Mouse (Mus musculus): ENCODE data around the gene Phyh. TPM values are rescaled to one million over a fixed set of nuclear protein-coding genes. Genes with fewer than 3 reads are reported as not detected.
"Not testable (repeated sequence)": the region's sequence is repeated elsewhere in the genome, so short reads cannot be mapped to it uniquely, and the experiment has no call there.

Phyh gene
- polyA plus RNA-seq, 1 experiment from 2014 or later, result 242 TPM

GRCm38 (mm10) chr2:4934516-4934915 is 15.7 kb downstream of the Phyh start:
- Histone ChIP-seq H3K4me2 (ENCODE audit: low read depth, low read length) (no peak overlapping the region), H3K9ac (ENCODE audit: low read length) (no peak overlapping the region), H3K36me3 (ENCODE audit: control insufficient read depth, insufficient read depth) (peaks cover 51% of the 10 kb centered on the region), H3K4me3 (ENCODE audit: low read length) (no peak overlapping the region), H3K9me3 (replicated peaks; ENCODE audit: control insufficient read depth, low read length) (peaks cover 5% of the 10 kb centered on the region), H3K27me3 (ENCODE audit: control insufficient read depth, insufficient read depth, low read length) (no peaks in the 10 kb centered on the region), H3K27ac (ENCODE audit: low read length) (no peak overlapping the region), H3K4me1 (ENCODE audit: control insufficient read depth, insufficient read depth, low read length) (no peaks in the 10 kb centered on the region)
- 90% methylated on average over 9 of the region's 9 CpGs for WGBS
- ATAC-seq (replicated peaks; ENCODE audit: extremely low read depth, insufficient read depth, low FRiP score), result no peak

GRCm38 (mm10) chr2:4937931-4938330 is 19.1 kb downstream of the Phyh start:
- H3K9me3 ChIP-seq (replicated peaks; ENCODE audit: control insufficient read depth, low read length), result peaks cover 5% of the 10 kb centered on the region
- no peak overlapping the region for H3K9ac ChIP-seq (ENCODE audit: low read length)
- H3K4me3 ChIP-seq (ENCODE audit: low read length), result no peak overlapping the region
- 91% methylated on average over 7 of the region's 7 CpGs for WGBS
- no peak overlapping the region for H3K27ac ChIP-seq (ENCODE audit: low read length)
- no peak overlapping the region for H3K4me2 ChIP-seq (ENCODE audit: low read depth, low read length)
- H3K27me3 ChIP-seq (ENCODE audit: control insufficient read depth, insufficient read depth, low read length), result no peaks in the 10 kb centered on the region
- ATAC-seq (replicated peaks; ENCODE audit: extremely low read depth, insufficient read depth, low FRiP score), result no peak
- no peaks in the 10 kb centered on the region for H3K4me1 ChIP-seq (ENCODE audit: control insufficient read depth, insufficient read depth, low read length)
- H3K36me3 ChIP-seq (ENCODE audit: control insufficient read depth, insufficient read depth), result peaks cover 39% of the 10 kb centered on the region

GRCm38 (mm10) chr2:4940861-4941260 is 22.0 kb downstream of the Phyh start:
- no peak overlapping the region for H3K4me2 ChIP-seq (ENCODE audit: low read depth, low read length)
- no peak overlapping the region for H3K4me3 ChIP-seq (ENCODE audit: low read length)
- H3K9me3 ChIP-seq (replicated peaks; ENCODE audit: control insufficient read depth, low read length), result peaks cover 11% of the 10 kb centered on the region
- no peak overlapping the region for H3K27ac ChIP-seq (ENCODE audit: low read length)
- 87% methylated on average over 11 of the region's 11 CpGs for WGBS
- H3K4me1 ChIP-seq (ENCODE audit: control insufficient read depth, insufficient read depth, low read length), result no peaks in the 10 kb centered on the region
- no peaks in the 10 kb centered on the region for H3K27me3 ChIP-seq (ENCODE audit: control insufficient read depth, insufficient read depth, low read length)
- no peak for ATAC-seq (replicated peaks; ENCODE audit: extremely low read depth, insufficient read depth, low FRiP score)
- peaks cover 37% of the 10 kb centered on the region for H3K36me3 ChIP-seq (ENCODE audit: control insufficient read depth, insufficient read depth)
- no peak overlapping the region for H3K9ac ChIP-seq (ENCODE audit: low read length)

- H3K4me2 ChIP-seq (ENCODE audit: low read depth, low read length); H3K9me3 ChIP-seq (replicated peaks; ENCODE audit: control insufficient read depth, low read length); H3K4me3 ChIP-seq (ENCODE audit: low read length); H3K27ac ChIP-seq (ENCODE audit: low read length); H3K36me3 ChIP-seq (ENCODE audit: control insufficient read depth, insufficient read depth); H3K9ac ChIP-seq (ENCODE audit: low read length); ATAC-seq (replicated peaks; ENCODE audit: extremely low read depth, insufficient read depth, low FRiP score); H3K4me1 ChIP-seq (ENCODE audit: control insufficient read depth, insufficient read depth, low read length); H3K27me3 ChIP-seq (ENCODE audit: control insufficient read depth, insufficient read depth, low read length): not testable (repeated sequence)
- WGBS, result 79% methylated on average over 8 of the region's 8 CpGs
These were observed 30.9 kb downstream of the Phyh start for GRCm38 (mm10) chr2:4949691-4950090.

- Histone ChIP-seq H3K36me3 (ENCODE audit: control insufficient read depth, insufficient read depth) (no peaks in the 10 kb centered on the region), H3K27me3 (ENCODE audit: control insufficient read depth, insufficient read depth, low read length) (no peaks in the 10 kb centered on the region), H3K9ac (ENCODE audit: low read length) (no peak overlapping the region), H3K4me1 (ENCODE audit: control insufficient read depth, insufficient read depth, low read length) (no peaks in the 10 kb centered on the region), H3K4me3 (ENCODE audit: low read length) (no peak overlapping the region), H3K27ac (ENCODE audit: low read length) (no peak overlapping the region), H3K9me3 (replicated peaks; ENCODE audit: control insufficient read depth, low read length) (no peaks in the 10 kb centered on the region), H3K4me2 (ENCODE audit: low read depth, low read length) (no peak overlapping the region)
- ATAC-seq (replicated peaks; ENCODE audit: extremely low read depth, insufficient read depth, low FRiP score), result no peak
- WGBS, result 92% methylated on average over 2 of the region's 2 CpGs
These were observed 32.2 kb downstream of the Phyh start for GRCm38 (mm10) chr2:4950986-4951385.

- H3K4me3 ChIP-seq (ENCODE audit: low read length), result no peak overlapping the region
- no peak overlapping the region for H3K9ac ChIP-seq (ENCODE audit: low read length)
- no peaks in the 10 kb centered on the region for H3K36me3 ChIP-seq (ENCODE audit: control insufficient read depth, insufficient read depth)
- H3K4me1 ChIP-seq (ENCODE audit: control insufficient read depth, insufficient read depth, low read length), result no peaks in the 10 kb centered on the region
- H3K4me2 ChIP-seq (ENCODE audit: low read depth, low read length), result no peak overlapping the region
- ATAC-seq (replicated peaks; ENCODE audit: extremely low read depth, insufficient read depth, low FRiP score), result no peak
- 78% methylated on average over 6 of the region's 6 CpGs for WGBS
- H3K27me3 ChIP-seq (ENCODE audit: control insufficient read depth, insufficient read depth, low read length), result no peaks in the 10 kb centered on the region
- H3K27ac ChIP-seq (ENCODE audit: low read length), result no peak overlapping the region
- H3K9me3 ChIP-seq (replicated peaks; ENCODE audit: control insufficient read depth, low read length), result no peaks in the 10 kb centered on the region
These were observed 35.5 kb downstream of the Phyh start for GRCm38 (mm10) chr2:4954216-4954760.

GRCm38 (mm10) chr2:4958039-4958438 is 39.2 kb downstream of the Phyh start:
- 79% methylated on average over 12 of the region's 12 CpGs for whole genome bisulfite sequencing
- H3K27ac ChIP-seq (ENCODE audit: low read length), result no peak overlapping the region
- ATAC-seq (replicated peaks; ENCODE audit: extremely low read depth, insufficient read depth, low FRiP score), result no peak

GRCm38 (mm10) chr2:4967806-4968205 is 49.0 kb downstream of the Phyh start:
- Histone ChIP-seq H3K27me3 (ENCODE audit: control insufficient read depth, insufficient read depth, low read length) (no peaks in the 10 kb centered on the region), H3K9ac (ENCODE audit: low read length) (no peak overlapping the region), H3K36me3 (ENCODE audit: control insufficient read depth, insufficient read depth) (no peaks in the 10 kb centered on the region), H3K4me2 (ENCODE audit: low read depth, low read length) (no peak overlapping the region), H3K27ac (ENCODE audit: low read length) (no peak overlapping the region), H3K4me1 (ENCODE audit: control insufficient read depth, insufficient read depth, low read length) (no peaks in the 10 kb centered on the region), H3K4me3 (ENCODE audit: low read length) (no peak overlapping the region), H3K9me3 (replicated peaks; ENCODE audit: control insufficient read depth, low read length) (no peaks in the 10 kb centered on the region)
- 87% methylated on average over 2 of the region's 2 CpGs for WGBS
- ATAC-seq (replicated peaks; ENCODE audit: extremely low read depth, insufficient read depth, low FRiP score), result no peak

More at GRCm38 (mm10) chr2:4958039-4958438, 39.2 kb downstream of the Phyh start:
- Histone ChIP-seq H3K27me3 (ENCODE audit: control insufficient read depth, insufficient read depth, low read length) (no peaks in the 10 kb centered on the region), H3K4me1 (ENCODE audit: control insufficient read depth, insufficient read depth, low read length) (no peaks in the 10 kb centered on the region), H3K4me2 (ENCODE audit: low read depth, low read length) (no peak overlapping the region), H3K4me3 (ENCODE audit: low read length) (no peak overlapping the region), H3K9me3 (replicated peaks; ENCODE audit: control insufficient read depth, low read length) (no peaks in the 10 kb centered on the region), H3K9ac (ENCODE audit: low read length) (no peak overlapping the region), H3K36me3 (ENCODE audit: control insufficient read depth, insufficient read depth) (no peaks in the 10 kb centered on the region)

- H3K4me1 ChIP-seq (ENCODE audit: control insufficient read depth, insufficient read depth, low read length), result no peaks in the 10 kb centered on the region
- no peak overlapping the region for H3K4me2 ChIP-seq (ENCODE audit: low read depth, low read length)
- no peak for ATAC-seq (replicated peaks; ENCODE audit: extremely low read depth, insufficient read depth, low FRiP score)
- 87% methylated on average over 1 of the region's 2 CpGs for WGBS
- H3K36me3 ChIP-seq (ENCODE audit: control insufficient read depth, insufficient read depth), result no peaks in the 10 kb centered on the region
- no peaks in the 10 kb centered on the region for H3K27me3 ChIP-seq (ENCODE audit: control insufficient read depth, insufficient read depth, low read length)
- no peak overlapping the region for H3K4me3 ChIP-seq (ENCODE audit: low read length)
- H3K27ac ChIP-seq (ENCODE audit: low read length), result no peak overlapping the region
- H3K9ac ChIP-seq (ENCODE audit: low read length), result no peak overlapping the region
- no peaks in the 10 kb centered on the region for H3K9me3 ChIP-seq (replicated peaks; ENCODE audit: control insufficient read depth, low read length)
These were observed 50.3 kb downstream of the Phyh start for GRCm38 (mm10) chr2:4969083-4969482.

Data from heart, embryonic 16.5 days (tissue).